Mouse (Mus musculus): ENCODE results near the gene Tspan15. TPM values are rescaled to one million over a fixed set of nuclear protein-coding genes. Genes with fewer than 3 reads are reported as not detected.

Tspan15 gene
- total and polyA plus RNA-seq, 3 experiments: 0.23 to 2.2 TPM; not detected in 1

- Histone ChIP-seq H3K27me3 (ENCODE audit: control insufficient read depth in 1 of 2, insufficient read depth in 2 of 2, low read length in 2 of 2) (no peaks in the 10 kb centered on the region), H3K79me2 (ENCODE audit: control insufficient read depth, insufficient read depth, low read length, poor library complexity) (no peaks in the 10 kb centered on the region), H3K4me1 (ENCODE audit: control insufficient read depth in 1 of 2, insufficient read depth in 2 of 2, low read length in 2 of 2) (peaks cover 0 to 11% of the 10 kb centered on the region in 2 experiments; a peak in 2 of 4 replicates), H3K9me3 (replicated peaks; ENCODE audit: insufficient read depth, low read length) (no peaks in the 10 kb centered on the region), H3K4me3 (ENCODE audit: control insufficient read depth in 1 of 2, insufficient read depth in 1 of 2, low read depth in 2 of 2, low read length in 2 of 2) (no peak overlapping the region), H3K9ac (ENCODE audit: control insufficient read depth, low read depth, low read length, poor library complexity, severe bottlenecking) (no peak overlapping the region), H3K27ac (ENCODE audit: control insufficient read depth, low read depth, low read length) (no peak overlapping the region), H3K36me3 (ENCODE audit: control insufficient read depth in 1 of 2, insufficient read depth in 2 of 2, low read length in 2 of 2) (peaks cover 0 to 6% of the 10 kb centered on the region in 2 experiments; a peak in 2 of 4 replicates)
- no peak for DNase-seq (ENCODE audit: low read depth, low spot score)
- TF ChIP-seq NRF1 (IDR thresholded peaks at IDR 0.05; ENCODE audit: insufficient read depth, low read depth, low read length, poor library complexity, severe bottlenecking) (no peak), RCOR1 (IDR thresholded peaks at IDR 0.05; ENCODE audit: low read depth, low read length) (no peak), POLR2AphosphoS2 (IDR thresholded peaks at IDR 0.05; ENCODE audit: low read length) (no peak), CTCF (IDR thresholded peaks at IDR 0.05 in 2 of 3, conservative IDR thresholded peaks at IDR 0.05 in 1 of 3; ENCODE audit: control insufficient read depth in 1 of 3, insufficient read depth in 1 of 3, low read depth in 2 of 3, low read length in 3 of 3, poor library complexity in 1 of 3, severe bottlenecking in 1 of 3) (no peak), MYC (IDR thresholded peaks at IDR 0.05; ENCODE audit: low read depth, low read length) (no peak), GABPA (IDR thresholded peaks at IDR 0.05; ENCODE audit: low read depth, low read length) (no peak), E2F4 (IDR thresholded peaks at IDR 0.05; ENCODE audit: borderline replicate concordance, low read depth, low read length) (no peak)
Measured at GRCm38 (mm10) chr10:62224231-62224630, 6.8 kb downstream of the Tspan15 start.

GRCm38 (mm10) chr10:62222777-62223176 lies 8.3 kb downstream of the Tspan15 start:
- Histone ChIP-seq H3K4me3 (ENCODE audit: control insufficient read depth in 1 of 2, insufficient read depth in 1 of 2, low read depth in 2 of 2, low read length in 2 of 2) (no peak overlapping the region), H3K9me3 (replicated peaks; ENCODE audit: insufficient read depth, low read length) (no peaks in the 10 kb centered on the region), H3K27ac (ENCODE audit: control insufficient read depth, low read depth, low read length) (no peak overlapping the region), H3K79me2 (ENCODE audit: control insufficient read depth, insufficient read depth, low read length, poor library complexity) (no peaks in the 10 kb centered on the region), H3K4me1 (ENCODE audit: control insufficient read depth in 1 of 2, insufficient read depth in 2 of 2, low read length in 2 of 2) (peaks cover 0 to 17% of the 10 kb centered on the region in 2 experiments; a peak in 2 of 4 replicates), H3K27me3 (ENCODE audit: control insufficient read depth in 1 of 2, insufficient read depth in 2 of 2, low read length in 2 of 2) (no peaks in the 10 kb centered on the region), H3K9ac (ENCODE audit: control insufficient read depth, low read depth, low read length, poor library complexity, severe bottlenecking) (no peak overlapping the region), H3K36me3 (ENCODE audit: control insufficient read depth in 1 of 2, insufficient read depth in 2 of 2, low read length in 2 of 2) (peaks cover 0 to 6% of the 10 kb centered on the region in 2 experiments; a peak in 2 of 4 replicates)
- DNase-seq (ENCODE audit: low read depth, low spot score): no peak
- TF ChIP-seq MYB (IDR thresholded peaks at IDR 0.05; ENCODE audit: low read depth, low read length) (no peak), ZMIZ1 (IDR thresholded peaks at IDR 0.05; ENCODE audit: low read depth, low read length) (no peak), ZKSCAN1 (IDR thresholded peaks at IDR 0.05; ENCODE audit: low read depth, low read length) (no peak), ELF1 (IDR thresholded peaks at IDR 0.05; ENCODE audit: low read depth, low read length) (no peak), MEF2A (IDR thresholded peaks at IDR 0.05; ENCODE audit: extremely low read depth, insufficient replicate concordance, low read depth, low read length, poor library complexity, severe bottlenecking) (no peak)

GRCm38 (mm10) chr10:62221647-62222046 lies 9.4 kb downstream of the Tspan15 start:
- no peaks in the 10 kb centered on the region for H3K79me2 ChIP-seq (ENCODE audit: control insufficient read depth, insufficient read depth, low read length, poor library complexity)
- H3K4me1 ChIP-seq (ENCODE audit: control insufficient read depth in 1 of 2, insufficient read depth in 2 of 2, low read length in 2 of 2): peaks cover 0 to 28% of the 10 kb centered on the region in 2 experiments; a peak in 2 of 4 replicates
- no peak overlapping the region for H3K27ac ChIP-seq (ENCODE audit: control insufficient read depth, low read depth, low read length)
- H3K9ac ChIP-seq (ENCODE audit: control insufficient read depth, low read depth, low read length, poor library complexity, severe bottlenecking): no peak overlapping the region
- H3K27me3 ChIP-seq (ENCODE audit: control insufficient read depth in 1 of 2, insufficient read depth in 2 of 2, low read length in 2 of 2): no peaks in the 10 kb centered on the region
- no peak for TF ChIP-seq NELFE (IDR thresholded peaks at IDR 0.05; ENCODE audit: low read depth, low read length)
- no peak for TF ChIP-seq POLR2AphosphoS2 (IDR thresholded peaks at IDR 0.05; ENCODE audit: low read length)
- TF ChIP-seq MXI1 (IDR thresholded peaks at IDR 0.05; ENCODE audit: low read depth, low read length): no peak
- no peak for TF ChIP-seq TBP (IDR thresholded peaks at IDR 0.05; ENCODE audit: low read depth, low read length)
- no peak for TF ChIP-seq CHD2 (IDR thresholded peaks at IDR 0.05; ENCODE audit: low read length)
- TF ChIP-seq E2F4 (IDR thresholded peaks at IDR 0.05; ENCODE audit: borderline replicate concordance, low read depth, low read length): no peak
- TF ChIP-seq JUND (IDR thresholded peaks at IDR 0.05; ENCODE audit: low read depth, low read length): no peak
- no peak for TF ChIP-seq KAT2A (conservative IDR thresholded peaks at IDR 0.05; ENCODE audit: low read depth, low read length)
- TF ChIP-seq SIN3A (IDR thresholded peaks at IDR 0.05; ENCODE audit: low read length): no peak
- no peak for TF ChIP-seq RAD21 (IDR thresholded peaks at IDR 0.05; ENCODE audit: low read depth, low read length)
- no peak for TF ChIP-seq MAFK (IDR thresholded peaks at IDR 0.05; ENCODE audit: borderline replicate concordance, low read depth, low read length)
- TF ChIP-seq MYC (IDR thresholded peaks at IDR 0.05; ENCODE audit: low read depth, low read length): no peak
- no peak overlapping the region for H3K4me3 ChIP-seq (ENCODE audit: control insufficient read depth in 1 of 2, insufficient read depth in 1 of 2, low read depth in 2 of 2, low read length in 2 of 2)
- no peaks in the 10 kb centered on the region for H3K9me3 ChIP-seq (replicated peaks; ENCODE audit: insufficient read depth, low read length)
- no peak for DNase-seq (ENCODE audit: low read depth, low spot score)
- peaks cover 0 to 6% of the 10 kb centered on the region in 2 experiments; a peak in 2 of 4 replicates for H3K36me3 ChIP-seq (ENCODE audit: control insufficient read depth in 1 of 2, insufficient read depth in 2 of 2, low read length in 2 of 2)

Data from MEL (cell line).